Mouse (Mus musculus) heart, embryonic 13.5 days (tissue): Measurements from ENCODE around the gene Fgfr2. TPM values are rescaled to one million over a fixed set of nuclear protein-coding genes. Genes with fewer than 3 reads are reported as not detected.

Experiments used
- ATAC-seq: fragments of 200-750 bp; cut with Nextera tagmentation; 2 replicates; pipeline ENCODE4 v1.8.0; 2017; ENCODE audit warnings: moderate TSS enrichment; ENCODE audit not compliant: insufficient number of reproducible peaks, low FRiP score, low TSS enrichment; ENCODE audit errors: extremely low read depth
- H3K27ac ChIP-seq: fragments of 300-500 bp; sonication (generic); replicated peaks from 2 replicates; pipeline ENCODE4 v1.5.1; 2015; ENCODE audit warnings: moderate library complexity, mild to moderate bottlenecking, inconsistent platforms
- H3K27me3 ChIP-seq: fragments of 300-500 bp; sonication (generic); replicated peaks from 2 replicates; pipeline ENCODE4 v1.6.1; 2015; ENCODE audit warnings: mild to moderate bottlenecking, inconsistent platforms
- H3K36me3 ChIP-seq: fragments of 300-500 bp; sonication (generic); 2 replicates; pipeline ENCODE4 v1.6.1; 2015; ENCODE audit warnings: mild to moderate bottlenecking, inconsistent platforms
- H3K4me1 ChIP-seq: fragments of 300-500 bp; sonication (generic); 2 replicates; pipeline ENCODE4 v1.6.1; 2015; ENCODE audit warnings: inconsistent platforms
- H3K4me2 ChIP-seq: fragments of 300-500 bp; sonication (generic); 2 replicates; pipeline ENCODE4 v1.6.1; 2015; ENCODE audit warnings: inconsistent platforms, mild to moderate bottlenecking, moderate library complexity
- H3K4me3 ChIP-seq: fragments of 300-500 bp; sonication (generic); 2 replicates; pipeline ENCODE4 v1.5.1; 2015; ENCODE audit warnings: moderate library complexity, mild to moderate bottlenecking, inconsistent platforms
- H3K9ac ChIP-seq: fragments of 300-500 bp; sonication (generic); 2 replicates; pipeline ENCODE4 v1.6.1; 2015; ENCODE audit warnings: inconsistent platforms, mild to moderate bottlenecking, moderate library complexity
- H3K9me3 ChIP-seq: fragments of 300-500 bp; sonication (generic); 2 replicates; pipeline ENCODE4 v1.6.1; 2016; ENCODE audit warnings: inconsistent platforms
- WGBS: fragments of 180-500 bp; shearing (Covaris S2); methylation state at CpG from one replicate; pipeline ENCODE4 v1.1.7; 2015; ENCODE audit warnings: mixed read lengths; 5-methylcytosine and 5-hydroxymethylcytosine counted together
- polyA plus RNA-seq: library from polyadenylated mRNA; unstranded; fragments of >200 nt; fragmentation: Nextera tagmentation; extraction: Ambion mirVana; gene quantifications from 2 replicates; pipeline ENCODE4 v1.2.1, GENCODE M21; 2015

Gene Fgfr2
- polyA plus RNA-seq, 1 experiment from 2014 or later: 22.5 TPM

- WGBS: 11% methylated on average over 3 of the region's 3 CpGs
- Histone ChIP-seq H3K4me1 (peaks cover 54% of the 10 kb centered on the region), H3K9me3 (no peaks in the 10 kb centered on the region), H3K27me3 (no peaks in the 10 kb centered on the region), H3K27ac (no peak overlapping the region), H3K9ac (no peak overlapping the region), H3K36me3 (peaks cover 26% of the 10 kb centered on the region), H3K4me2 (no peak overlapping the region), H3K4me3 (no peak overlapping the region)
- ATAC-seq: no peak
Observed at GRCm38 (mm10) chr7:133003421-133003820, 119.7 kb downstream of the Fgfr2 start.

- no peak overlapping the region for H3K4me2 ChIP-seq
- ATAC-seq: no peak
Observed at GRCm38 (mm10) chr7:133002271-133002670, 120.9 kb downstream of the Fgfr2 start.

GRCm38 (mm10) chr7:133001388-133001787, 121.8 kb downstream of the Fgfr2 start:
- WGBS: 84% methylated on average over 3 of the region's 3 CpGs
- Histone ChIP-seq H3K9ac (no peak overlapping the region), H3K4me3 (no peak overlapping the region), H3K4me1 (peaks cover 34% of the 10 kb centered on the region), H3K36me3 (peaks cover 46% of the 10 kb centered on the region), H3K27ac (no peak overlapping the region), H3K9me3 (no peaks in the 10 kb centered on the region), H3K4me2 (no peak overlapping the region), H3K27me3 (no peaks in the 10 kb centered on the region)
- no peak for ATAC-seq

More at GRCm38 (mm10) chr7:133002271-133002670, 120.9 kb downstream of the Fgfr2 start:
- no peak overlapping the region for H3K4me3 ChIP-seq
- H3K36me3 ChIP-seq: peaks cover 38% of the 10 kb centered on the region
- WGBS: 88% methylated on average over 6 of the region's 6 CpGs
- H3K4me1 ChIP-seq: peaks cover 43% of the 10 kb centered on the region
- no peaks in the 10 kb centered on the region for H3K27me3 ChIP-seq
- H3K9ac ChIP-seq: no peak overlapping the region
- H3K27ac ChIP-seq: no peak overlapping the region
- H3K9me3 ChIP-seq: no peaks in the 10 kb centered on the region

GRCm38 (mm10) chr7:132999061-132999460, 124.1 kb downstream of the Fgfr2 start:
- no peak overlapping the region for H3K27ac ChIP-seq
- H3K27me3 ChIP-seq: no peaks in the 10 kb centered on the region
- WGBS: 92% methylated on average over 11 of the region's 11 CpGs
- no peak overlapping the region for H3K4me2 ChIP-seq
- H3K9me3 ChIP-seq: no peaks in the 10 kb centered on the region
- peaks cover 64% of the 10 kb centered on the region for H3K36me3 ChIP-seq
- no peak for ATAC-seq
- H3K9ac ChIP-seq: no peak overlapping the region
- no peak overlapping the region for H3K4me3 ChIP-seq
- H3K4me1 ChIP-seq: peaks cover 15% of the 10 kb centered on the region

GRCm38 (mm10) chr7:132998639-132999038, 124.5 kb downstream of the Fgfr2 start:
- Histone ChIP-seq H3K4me3 (no peak overlapping the region), H3K36me3 (peaks cover 68% of the 10 kb centered on the region), H3K27me3 (no peaks in the 10 kb centered on the region), H3K9ac (no peak overlapping the region), H3K27ac (no peak overlapping the region), H3K4me1 (peaks cover 11% of the 10 kb centered on the region), H3K9me3 (no peaks in the 10 kb centered on the region), H3K4me2 (no peak overlapping the region)
- 87% methylated on average over 12 of the region's 12 CpGs for WGBS
- no peak for ATAC-seq

GRCm38 (mm10) chr7:132996391-132996790, 126.8 kb downstream of the Fgfr2 start:
- no peaks in the 10 kb centered on the region for H3K9me3 ChIP-seq
- peaks cover 5% of the 10 kb centered on the region for H3K4me1 ChIP-seq
- H3K27me3 ChIP-seq: no peaks in the 10 kb centered on the region
- H3K4me3 ChIP-seq: no peak overlapping the region
- no peak for ATAC-seq
- H3K27ac ChIP-seq: no peak overlapping the region
- WGBS: 89% methylated on average over 5 of the region's 5 CpGs
- H3K36me3 ChIP-seq: peaks cover 90% of the 10 kb centered on the region
- no peak overlapping the region for H3K9ac ChIP-seq
- no peak overlapping the region for H3K4me2 ChIP-seq

GRCm38 (mm10) chr7:132994628-132995191, 128.4 kb downstream of the Fgfr2 start:
- Histone ChIP-seq H3K4me3 (no peak overlapping the region), H3K27ac (no peak overlapping the region), H3K27me3 (no peaks in the 10 kb centered on the region), H3K9ac (no peak overlapping the region), H3K36me3 (peaks cover 100% of the 10 kb centered on the region), H3K4me1 (no peaks in the 10 kb centered on the region), H3K9me3 (no peaks in the 10 kb centered on the region), H3K4me2 (no peak overlapping the region)
- no peak for ATAC-seq
- 72% methylated on average over 6 of the region's 6 CpGs for WGBS

- Histone ChIP-seq H3K9ac (no peak overlapping the region), H3K27me3 (no peaks in the 10 kb centered on the region), H3K27ac (no peak overlapping the region), H3K4me3 (no peak overlapping the region), H3K4me1 (no peaks in the 10 kb centered on the region), H3K9me3 (no peaks in the 10 kb centered on the region), H3K36me3 (peaks cover 100% of the 10 kb centered on the region), H3K4me2 (no peak overlapping the region)
- WGBS: 83% methylated on average over 8 of the region's 8 CpGs
- ATAC-seq: no peak
Observed at GRCm38 (mm10) chr7:132994120-132994519, 129.0 kb downstream of the Fgfr2 start.

- H3K36me3 ChIP-seq: peaks cover 100% of the 10 kb centered on the region
- WGBS: 83% methylated on average over 9 of the region's 9 CpGs
- ATAC-seq: no peak
Observed at GRCm38 (mm10) chr7:132992967-132993615, 130.1 kb downstream of the Fgfr2 start.

GRCm38 (mm10) chr7:132991240-132991900, 131.8 kb downstream of the Fgfr2 start:
- Histone ChIP-seq H3K4me1 (no peaks in the 10 kb centered on the region), H3K9me3 (no peaks in the 10 kb centered on the region), H3K4me2 (no peak overlapping the region), H3K4me3 (no peak overlapping the region), H3K36me3 (peaks cover 93% of the 10 kb centered on the region), H3K27me3 (no peaks in the 10 kb centered on the region), H3K9ac (no peak overlapping the region), H3K27ac (no peak overlapping the region)
- whole genome bisulfite sequencing: 89% methylated on average over 14 of the region's 14 CpGs
- no peak for ATAC-seq

More at GRCm38 (mm10) chr7:132992967-132993615, 130.1 kb downstream of the Fgfr2 start:
- no peaks in the 10 kb centered on the region for H3K27me3 ChIP-seq
- no peak overlapping the region for H3K4me3 ChIP-seq
- H3K9ac ChIP-seq: no peak overlapping the region
- no peaks in the 10 kb centered on the region for H3K4me1 ChIP-seq
- H3K9me3 ChIP-seq: no peaks in the 10 kb centered on the region
- no peak overlapping the region for H3K27ac ChIP-seq
- H3K4me2 ChIP-seq: no peak overlapping the region

- Histone ChIP-seq H3K4me2 (no peak overlapping the region), H3K4me3 (no peak overlapping the region), H3K27me3 (no peaks in the 10 kb centered on the region), H3K9ac (no peak overlapping the region), H3K9me3 (no peaks in the 10 kb centered on the region), H3K4me1 (no peaks in the 10 kb centered on the region), H3K27ac (no peak overlapping the region), H3K36me3 (peaks cover 91% of the 10 kb centered on the region)
- ATAC-seq: no peak
- WGBS: 88% methylated on average over 5 of the region's 5 CpGs
Observed at GRCm38 (mm10) chr7:132989839-132990238, 133.3 kb downstream of the Fgfr2 start.
